Mouse (Mus musculus): ENCODE data around the gene Itga3. TPM values are rescaled to one million over a fixed set of nuclear protein-coding genes. Genes with fewer than 3 reads are reported as not detected.
A peak's percentile ranks its signal among the peaks of the same experiment; 100 is the strongest.

The Itga3 gene
- polyA plus RNA-seq, 1 experiment from 2014 or later: 10.3 TPM

GRCm38 (mm10) chr11:95076041-95076535 lies 513 bp downstream of the Itga3 start:
- H3K27ac ChIP-seq: peak overlapping the region; percentile 89
- H3K4me3 ChIP-seq: peak overlapping the region; percentile 72
- H3K4me1 ChIP-seq (replicated peaks): peaks cover 40% of the 10 kb centered on the region
- peaks cover 70% of the 10 kb centered on the region for H3K27me3 ChIP-seq
- under 1% methylated on average over 42 of the region's 42 CpGs for WGBS
- peak overlapping the region; percentile 84 for H3K4me2 ChIP-seq
- H3K9ac ChIP-seq: peak overlapping the region; percentile 80
- ATAC-seq (ENCODE audit: low FRiP score): peak; percentile 72
- no peaks in the 10 kb centered on the region for H3K36me3 ChIP-seq
- H3K9me3 ChIP-seq: no peaks in the 10 kb centered on the region

GRCm38 (mm10) chr11:95075197-95076040 lies 1.2 kb downstream of the Itga3 start:
- Histone ChIP-seq H3K27ac (peak overlapping the region; percentile 89), H3K27me3 (peaks cover 70% of the 10 kb centered on the region), H3K4me3 (peak overlapping the region; percentile 72), H3K36me3 (no peaks in the 10 kb centered on the region), H3K9me3 (no peaks in the 10 kb centered on the region), H3K4me1 (replicated peaks) (peaks cover 40% of the 10 kb centered on the region), H3K9ac (peak overlapping the region; percentile 80), H3K4me2 (peak overlapping the region; percentile 84)
- WGBS: 5% methylated on average over 19 of the region's 19 CpGs
- 0 out of 2 replicates have a peak, but pooled peaks have one; percentile 3 for ATAC-seq (ENCODE audit: low FRiP score)

GRCm38 (mm10) chr11:95074694-95075093 lies 1.9 kb downstream of the Itga3 start:
- peak overlapping the region; percentile 72 for H3K4me3 ChIP-seq
- H3K9ac ChIP-seq: no peak overlapping the region
- WGBS: 72% methylated on average over 4 of the region's 4 CpGs
- no peak overlapping the region for H3K27ac ChIP-seq
- no peaks in the 10 kb centered on the region for H3K36me3 ChIP-seq
- H3K9me3 ChIP-seq: no peaks in the 10 kb centered on the region
- H3K4me1 ChIP-seq (replicated peaks): peaks cover 40% of the 10 kb centered on the region
- peaks cover 64% of the 10 kb centered on the region for H3K27me3 ChIP-seq
- peak overlapping the region; percentile 84 for H3K4me2 ChIP-seq
- no peak for ATAC-seq (ENCODE audit: low FRiP score)

- no peak overlapping the region for H3K27ac ChIP-seq
- no peak for ATAC-seq (ENCODE audit: low FRiP score)
- no peak overlapping the region for H3K4me2 ChIP-seq
- H3K27me3 ChIP-seq: peaks cover 55% of the 10 kb centered on the region
- H3K9ac ChIP-seq: no peak overlapping the region
- no peak overlapping the region for H3K4me3 ChIP-seq
- no peaks in the 10 kb centered on the region for H3K36me3 ChIP-seq
- 84% methylated on average over 4 of the region's 4 CpGs for WGBS
- H3K9me3 ChIP-seq: no peaks in the 10 kb centered on the region
- peaks cover 40% of the 10 kb centered on the region for H3K4me1 ChIP-seq (replicated peaks)
Observed at GRCm38 (mm10) chr11:95073835-95074234, 2.8 kb downstream of the Itga3 start.

GRCm38 (mm10) chr11:95072804-95073203 lies 3.8 kb downstream of the Itga3 start:
- H3K27me3 ChIP-seq: peaks cover 45% of the 10 kb centered on the region
- no peaks in the 10 kb centered on the region for H3K9me3 ChIP-seq
- ATAC-seq (ENCODE audit: low FRiP score): no peak
- WGBS: 81% methylated on average over 5 of the region's 5 CpGs
- no peak overlapping the region for H3K4me3 ChIP-seq
- no peak overlapping the region; the same call in 1 of the 2 replicates for H3K4me2 ChIP-seq
- H3K27ac ChIP-seq: no peak overlapping the region
- H3K4me1 ChIP-seq (replicated peaks): peaks cover 38% of the 10 kb centered on the region
- no peaks in the 10 kb centered on the region for H3K36me3 ChIP-seq
- no peak overlapping the region for H3K9ac ChIP-seq

- H3K9ac ChIP-seq: no peak overlapping the region
- no peak for ATAC-seq (ENCODE audit: low FRiP score)
- H3K27me3 ChIP-seq: peaks cover 38% of the 10 kb centered on the region
- H3K4me1 ChIP-seq (replicated peaks): peaks cover 33% of the 10 kb centered on the region
- H3K4me3 ChIP-seq: no peak overlapping the region
- H3K9me3 ChIP-seq: no peaks in the 10 kb centered on the region
- H3K36me3 ChIP-seq: no peaks in the 10 kb centered on the region
- 73% methylated on average over 8 of the region's 8 CpGs for WGBS
- H3K4me2 ChIP-seq: no peak overlapping the region
- no peak overlapping the region for H3K27ac ChIP-seq
Observed at GRCm38 (mm10) chr11:95072136-95072535, 4.5 kb downstream of the Itga3 start.

GRCm38 (mm10) chr11:95071266-95071665 lies 5.3 kb downstream of the Itga3 start:
- Histone ChIP-seq H3K9me3 (no peaks in the 10 kb centered on the region), H3K4me2 (no peak overlapping the region), H3K4me3 (no peak overlapping the region), H3K36me3 (no peaks in the 10 kb centered on the region; the same call in 1 of the 2 replicates), H3K9ac (no peak overlapping the region), H3K27ac (no peak overlapping the region), H3K27me3 (peaks cover 32% of the 10 kb centered on the region), H3K4me1 (replicated peaks) (peaks cover 30% of the 10 kb centered on the region)
- WGBS: 58% methylated on average over 7 of the region's 7 CpGs
- ATAC-seq (ENCODE audit: low FRiP score): no peak

- 73% methylated on average over 8 of the region's 8 CpGs for WGBS
- H3K4me3 ChIP-seq: no peak overlapping the region
Observed at GRCm38 (mm10) chr11:95070140-95071107, 6.2 kb downstream of the Itga3 start.

GRCm38 (mm10) chr11:95069226-95069957 lies 7.2 kb downstream of the Itga3 start:
- Histone ChIP-seq H3K27me3 (peaks cover 16% of the 10 kb centered on the region), H3K27ac (no peak overlapping the region), H3K36me3 (peaks cover 8% of the 10 kb centered on the region), H3K4me1 (replicated peaks) (peaks cover 12% of the 10 kb centered on the region), H3K9ac (no peak overlapping the region), H3K4me3 (no peak overlapping the region), H3K9me3 (no peaks in the 10 kb centered on the region), H3K4me2 (no peak overlapping the region)
- WGBS: 89% methylated on average over 10 of the region's 10 CpGs
- ATAC-seq (ENCODE audit: low FRiP score): no peak

More at GRCm38 (mm10) chr11:95070140-95071107, 6.2 kb downstream of the Itga3 start:
- H3K27ac ChIP-seq: no peak overlapping the region
- no peak overlapping the region for H3K4me2 ChIP-seq
- H3K4me1 ChIP-seq (replicated peaks): peaks cover 22% of the 10 kb centered on the region
- ATAC-seq (ENCODE audit: low FRiP score): no peak
- H3K9me3 ChIP-seq: no peaks in the 10 kb centered on the region
- peaks cover 6% of the 10 kb centered on the region for H3K36me3 ChIP-seq
- H3K9ac ChIP-seq: no peak overlapping the region
- peaks cover 27% of the 10 kb centered on the region for H3K27me3 ChIP-seq

- H3K36me3 ChIP-seq: peaks cover 71% of the 10 kb centered on the region
- 30% methylated on average over 19 of the region's 19 CpGs for WGBS
Observed at GRCm38 (mm10) chr11:95056768-95057501, 19.7 kb downstream of the Itga3 start.

GRCm38 (mm10) chr11:95053062-95053461 lies 23.5 kb downstream of the Itga3 start:
- peaks cover 26% of the 10 kb centered on the region for H3K27me3 ChIP-seq
- H3K27ac ChIP-seq: no peak overlapping the region
- no peak overlapping the region for H3K4me3 ChIP-seq
- H3K9me3 ChIP-seq: no peaks in the 10 kb centered on the region
- H3K9ac ChIP-seq: no peak overlapping the region
- H3K4me1 ChIP-seq (replicated peaks): peaks cover 7% of the 10 kb centered on the region; the same call in 1 of the 2 replicates
- ATAC-seq (ENCODE audit: low FRiP score): no peak
- WGBS: 84% methylated on average over 9 of the region's 9 CpGs
- H3K36me3 ChIP-seq: peaks cover 59% of the 10 kb centered on the region
- H3K4me2 ChIP-seq: no peak overlapping the region

More at GRCm38 (mm10) chr11:95056768-95057501, 19.7 kb downstream of the Itga3 start:
- Histone ChIP-seq H3K4me2 (no peak overlapping the region), H3K9ac (no peak overlapping the region), H3K27ac (no peak overlapping the region), H3K27me3 (peaks cover 29% of the 10 kb centered on the region), H3K9me3 (no peaks in the 10 kb centered on the region), H3K4me1 (replicated peaks) (peaks cover 7% of the 10 kb centered on the region; the same call in 1 of the 2 replicates), H3K4me3 (no peak overlapping the region)
- no peak for ATAC-seq (ENCODE audit: low FRiP score)
